Mouse (Mus musculus) neural tube, embryonic 15.5 days (tissue): ENCODE measurements around the gene Tab1. TPM values are rescaled to one million over a fixed set of nuclear protein-coding genes. Genes with fewer than 3 reads are reported as not detected.

ENCODE experiments used
- ATAC-seq: fragments of 200-750 bp; cut with Nextera tagmentation; 2 replicates; pipeline ENCODE4 v1.8.0; 2017; ENCODE audit warnings: mild to moderate bottlenecking, moderate TSS enrichment, moderate library complexity; ENCODE audit not compliant: low FRiP score
- H3K27ac ChIP-seq: fragments of 300-500 bp; sonication (generic); replicated peaks from 2 replicates; pipeline ENCODE4 v1.5.1; 2015; ENCODE audit warnings: mild to moderate bottlenecking, inconsistent platforms
- H3K27me3 ChIP-seq: fragments of 300-500 bp; sonication (generic); replicated peaks from 2 replicates; pipeline ENCODE4 v1.6.1; 2015; ENCODE audit warnings: inconsistent platforms
- H3K36me3 ChIP-seq: fragments of 300-500 bp; sonication (generic); 2 replicates; pipeline ENCODE4 v1.6.1; 2015; ENCODE audit warnings: inconsistent platforms
- H3K4me1 ChIP-seq: fragments of 300-500 bp; sonication (generic); 2 replicates; pipeline ENCODE4 v1.6.1; 2015; ENCODE audit warnings: inconsistent platforms
- H3K4me2 ChIP-seq: fragments of 300-500 bp; sonication (generic); 2 replicates; pipeline ENCODE4 v1.6.1; 2015; ENCODE audit warnings: inconsistent platforms, mild to moderate bottlenecking, moderate library complexity
- H3K4me3 ChIP-seq: fragments of 300-500 bp; sonication (generic); replicated peaks from 2 replicates; pipeline ENCODE4 v1.5.1; 2015; ENCODE audit warnings: mild to moderate bottlenecking, inconsistent platforms
- H3K9ac ChIP-seq: fragments of 300-500 bp; sonication (generic); replicated peaks from 2 replicates; pipeline ENCODE4 v1.6.1; 2015; ENCODE audit warnings: mild to moderate bottlenecking, inconsistent platforms
- H3K9me3 ChIP-seq: fragments of 300-500 bp; sonication (generic); replicated peaks from 2 replicates; pipeline ENCODE4 v1.6.1; 2016; ENCODE audit warnings: inconsistent platforms
- WGBS: fragments of 180-500 bp; shearing (Covaris S2); methylation state at CpG from one replicate; pipeline ENCODE4 v1.1.7; 2015; ENCODE audit warnings: mixed read lengths; 5-methylcytosine and 5-hydroxymethylcytosine counted together
- polyA plus RNA-seq: library from polyadenylated mRNA; unstranded; fragments of >200 nt; fragmentation: Nextera tagmentation; extraction: Ambion mirVana; gene quantifications from 2 replicates; pipeline ENCODE4 v1.2.1, GENCODE M21; 2015

Tab1 gene
- polyA plus RNA-seq, 1 experiment from 2014 or later = 35.9 TPM

DNA sequence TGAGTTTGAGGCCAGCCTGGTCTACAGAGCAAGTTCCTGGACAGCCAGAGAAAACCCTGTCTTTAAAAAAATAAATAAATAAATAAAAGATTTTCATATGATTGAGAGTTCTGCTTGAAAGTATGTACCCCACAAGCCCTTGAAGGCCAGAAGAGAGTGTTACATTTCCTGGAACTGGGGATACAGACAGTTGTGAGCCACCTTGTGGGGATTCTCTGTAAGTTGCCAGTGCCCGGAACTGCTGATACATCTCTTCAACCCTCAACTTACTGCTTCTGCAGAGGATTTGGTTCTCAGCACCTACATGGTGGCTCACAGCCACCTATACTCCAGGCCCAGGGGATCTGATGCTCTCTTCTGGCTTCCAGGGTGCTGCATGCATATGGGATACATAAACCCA, 5.7 kb upstream of the Tab1 start:
- Histone ChIP-seq H3K9me3 (no peaks in the 10 kb centered on the region), H3K4me3 (no peak overlapping the region), H3K4me1 (no peaks in the 10 kb centered on the region), H3K27me3 (no peaks in the 10 kb centered on the region), H3K9ac (no peak overlapping the region), H3K27ac (no peak overlapping the region), H3K36me3 (no peaks in the 10 kb centered on the region), H3K4me2 (no peak overlapping the region)
- WGBS = 74% methylated on average over 1 of the region's 1 CpGs
- no peak for ATAC-seq

GRCm38 (mm10) chr15:80129982-80130381, 2.9 kb upstream of the Tab1 start:
- H3K9me3 ChIP-seq = no peaks in the 10 kb centered on the region
- H3K4me2 ChIP-seq = no peak overlapping the region
- no peak overlapping the region for H3K4me3 ChIP-seq
- H3K27ac ChIP-seq = no peak overlapping the region
- no peaks in the 10 kb centered on the region for H3K36me3 ChIP-seq
- 93% methylated on average over 6 of the region's 6 CpGs for WGBS
- H3K27me3 ChIP-seq = no peaks in the 10 kb centered on the region
- H3K4me1 ChIP-seq = peaks cover 18% of the 10 kb centered on the region
- no peak overlapping the region for H3K9ac ChIP-seq
- no peak for ATAC-seq

DNA sequence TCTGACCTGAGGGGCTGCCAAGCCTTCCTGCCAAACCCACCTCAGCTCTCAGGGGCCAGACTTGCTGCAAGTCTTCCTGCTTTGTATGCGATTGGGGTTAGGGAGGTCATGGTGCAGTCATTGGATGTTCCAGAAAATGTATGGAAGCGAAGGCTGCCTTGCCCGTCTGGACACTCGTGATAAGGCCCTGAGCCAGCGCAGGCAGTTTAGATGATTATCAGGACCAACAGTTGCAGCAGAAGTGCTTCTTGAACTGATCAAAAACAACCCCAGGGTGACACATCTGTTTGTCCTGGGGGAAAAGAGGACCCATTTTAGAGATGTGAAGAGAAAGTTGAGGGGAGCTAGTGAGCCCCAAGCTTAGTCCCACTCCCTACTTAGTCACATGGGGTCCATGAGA, 2.2 kb upstream of the Tab1 start:
- H3K4me1 ChIP-seq = peaks cover 23% of the 10 kb centered on the region
- WGBS = 92% methylated on average over 5 of the region's 5 CpGs
- H3K9ac ChIP-seq = no peak overlapping the region
- H3K36me3 ChIP-seq = no peaks in the 10 kb centered on the region
- H3K4me3 ChIP-seq = no peak overlapping the region
- no peak overlapping the region for H3K27ac ChIP-seq
- H3K27me3 ChIP-seq = no peaks in the 10 kb centered on the region
- no peak overlapping the region for H3K4me2 ChIP-seq
- no peak for ATAC-seq
- no peaks in the 10 kb centered on the region for H3K9me3 ChIP-seq

- no peak for ATAC-seq
- Histone ChIP-seq H3K4me2 (no peak overlapping the region), H3K4me1 (peaks cover 23% of the 10 kb centered on the region), H3K9ac (no peak overlapping the region), H3K36me3 (no peaks in the 10 kb centered on the region), H3K27ac (no peak overlapping the region), H3K27me3 (no peaks in the 10 kb centered on the region), H3K4me3 (no peak overlapping the region), H3K9me3 (no peaks in the 10 kb centered on the region)
- WGBS = 70% methylated on average over 6 of the region's 6 CpGs
These were observed 1.5 kb upstream of the Tab1 start for GRCm38 (mm10) chr15:80131421-80131820.

DNA sequence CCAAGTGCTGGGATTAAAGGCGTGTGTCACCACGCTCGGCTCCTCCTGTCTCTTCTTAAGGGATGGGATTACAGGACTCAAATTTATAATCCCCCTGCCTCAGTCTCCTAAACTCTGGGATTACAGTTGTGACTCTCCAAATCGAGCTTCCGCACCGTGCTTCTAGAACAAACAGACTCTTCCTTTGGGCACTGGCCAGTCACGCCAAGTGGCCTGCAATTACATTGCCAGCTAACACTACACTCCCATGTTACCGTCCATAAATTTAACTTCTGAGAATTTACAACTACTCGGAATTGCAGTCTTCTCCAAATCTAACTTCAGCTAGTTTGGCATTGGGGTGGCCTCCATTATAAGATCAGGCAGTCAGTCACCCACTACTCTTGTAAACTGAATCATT, 475 bp upstream of the Tab1 start:
- H3K4me1 ChIP-seq = peaks cover 26% of the 10 kb centered on the region
- no peak for ATAC-seq
- H3K9ac ChIP-seq = no peak overlapping the region
- peak overlapping the region; percentile 59 for H3K4me3 ChIP-seq
- H3K27me3 ChIP-seq = no peaks in the 10 kb centered on the region
- H3K27ac ChIP-seq = peak overlapping the region; percentile 97
- H3K4me2 ChIP-seq = peak overlapping the region; percentile 87
- no peaks in the 10 kb centered on the region for H3K9me3 ChIP-seq
- no peaks in the 10 kb centered on the region for H3K36me3 ChIP-seq
- 82% methylated on average over 9 of the region's 9 CpGs for WGBS

DNA sequence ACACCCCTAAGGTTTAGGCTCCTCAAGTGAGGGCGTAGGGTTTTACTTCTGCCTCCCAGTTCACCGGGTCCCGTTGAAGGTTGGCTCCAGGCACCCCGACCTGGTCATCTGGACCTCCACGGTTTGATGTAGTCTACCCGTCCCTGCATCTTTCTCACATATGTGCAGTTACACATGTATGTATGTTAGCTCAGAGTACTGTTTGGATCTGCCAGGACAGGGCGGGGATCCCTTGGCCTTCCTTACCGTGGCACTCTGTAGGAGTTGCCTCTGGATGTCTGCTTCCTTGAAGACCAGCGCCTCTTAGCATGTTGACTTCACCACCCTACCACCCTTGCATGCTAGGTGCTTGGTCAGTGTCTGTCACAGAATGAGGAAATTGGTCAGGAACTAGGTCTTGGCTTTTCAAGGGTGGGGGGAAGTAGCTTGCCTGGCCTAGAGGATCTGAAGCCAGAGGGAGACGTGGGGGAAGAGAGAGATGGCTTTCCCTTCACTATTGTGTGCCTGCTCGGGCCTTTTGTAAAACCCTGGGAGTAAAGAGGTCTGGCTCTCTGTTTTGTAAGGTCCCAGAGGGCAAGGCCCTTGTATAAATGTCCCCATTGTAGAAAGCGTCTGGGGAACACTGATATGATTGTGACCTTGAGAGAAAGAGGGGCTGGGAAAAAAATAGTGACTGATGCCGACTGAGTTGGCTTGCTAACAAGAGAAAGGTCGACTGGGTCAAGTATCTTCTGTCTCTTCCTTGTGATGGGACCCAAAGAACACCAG, 939 bp downstream of the Tab1 start:
- 12% methylated on average over 14 of the region's 14 CpGs for WGBS
- peak; percentile 43 for ATAC-seq
- H3K4me3 ChIP-seq = peak overlapping the region; percentile 59
- H3K9ac ChIP-seq = peak overlapping the region; percentile 67
- no peaks in the 10 kb centered on the region for H3K36me3 ChIP-seq
- no peaks in the 10 kb centered on the region for H3K27me3 ChIP-seq
- H3K4me2 ChIP-seq = peak overlapping the region; percentile 87
- H3K27ac ChIP-seq = peak overlapping the region; percentile 97
- H3K4me1 ChIP-seq = peaks cover 35% of the 10 kb centered on the region
- H3K9me3 ChIP-seq = no peaks in the 10 kb centered on the region

- Histone ChIP-seq H3K4me2 (peak overlapping the region; percentile 87), H3K27me3 (no peaks in the 10 kb centered on the region)
- WGBS = 56% methylated on average over 9 of the region's 9 CpGs
These were observed 1.5 kb downstream of the Tab1 start for GRCm38 (mm10) chr15:80134450-80134847.

GRCm38 (mm10) chr15:80135499-80135898, 2.6 kb downstream of the Tab1 start:
- no peaks in the 10 kb centered on the region for H3K36me3 ChIP-seq
- WGBS = 88% methylated on average over 2 of the region's 2 CpGs
- H3K9me3 ChIP-seq = no peaks in the 10 kb centered on the region
- no peak overlapping the region for H3K27ac ChIP-seq
- H3K4me3 ChIP-seq = no peak overlapping the region
- no peak overlapping the region for H3K9ac ChIP-seq
- peaks cover 35% of the 10 kb centered on the region for H3K4me1 ChIP-seq
- no peak for ATAC-seq
- no peak overlapping the region for H3K4me2 ChIP-seq
- H3K27me3 ChIP-seq = no peaks in the 10 kb centered on the region

More at GRCm38 (mm10) chr15:80134450-80134847, 1.5 kb downstream of the Tab1 start:
- no peak for ATAC-seq
- peak overlapping the region; percentile 59 for H3K4me3 ChIP-seq
- H3K9me3 ChIP-seq = no peaks in the 10 kb centered on the region
- peak overlapping the region; percentile 97 for H3K27ac ChIP-seq
- peak overlapping the region; percentile 67 for H3K9ac ChIP-seq
- no peaks in the 10 kb centered on the region for H3K36me3 ChIP-seq
- H3K4me1 ChIP-seq = peaks cover 35% of the 10 kb centered on the region

DNA sequence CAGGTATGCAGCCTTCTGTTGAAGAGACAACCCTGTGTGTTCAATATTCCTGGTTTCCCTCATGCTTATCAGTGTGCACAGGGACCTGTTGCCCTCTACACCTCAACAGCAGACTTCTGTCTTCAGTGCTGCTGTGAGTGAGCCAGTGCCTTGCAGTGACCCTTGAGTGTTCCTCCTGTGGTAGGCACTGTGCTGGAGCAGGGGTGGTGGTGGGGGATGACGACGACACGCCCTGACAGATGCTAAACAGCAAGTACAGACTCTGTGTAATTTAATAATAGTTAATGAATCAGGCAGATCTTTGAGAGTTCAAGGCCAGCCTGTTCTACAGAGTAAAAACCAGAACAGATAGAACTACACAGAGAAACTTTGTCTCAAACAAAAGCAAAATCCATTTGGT, 3.7 kb downstream of the Tab1 start:
- no peaks in the 10 kb centered on the region for H3K27me3 ChIP-seq
- no peaks in the 10 kb centered on the region for H3K9me3 ChIP-seq
- H3K27ac ChIP-seq = no peak overlapping the region
- H3K4me2 ChIP-seq = no peak overlapping the region
- ATAC-seq = no peak
- no peak overlapping the region for H3K4me3 ChIP-seq
- 98% methylated on average over 3 of the region's 3 CpGs for WGBS
- peaks cover 35% of the 10 kb centered on the region for H3K4me1 ChIP-seq
- no peak overlapping the region for H3K9ac ChIP-seq
- H3K36me3 ChIP-seq = no peaks in the 10 kb centered on the region

DNA sequence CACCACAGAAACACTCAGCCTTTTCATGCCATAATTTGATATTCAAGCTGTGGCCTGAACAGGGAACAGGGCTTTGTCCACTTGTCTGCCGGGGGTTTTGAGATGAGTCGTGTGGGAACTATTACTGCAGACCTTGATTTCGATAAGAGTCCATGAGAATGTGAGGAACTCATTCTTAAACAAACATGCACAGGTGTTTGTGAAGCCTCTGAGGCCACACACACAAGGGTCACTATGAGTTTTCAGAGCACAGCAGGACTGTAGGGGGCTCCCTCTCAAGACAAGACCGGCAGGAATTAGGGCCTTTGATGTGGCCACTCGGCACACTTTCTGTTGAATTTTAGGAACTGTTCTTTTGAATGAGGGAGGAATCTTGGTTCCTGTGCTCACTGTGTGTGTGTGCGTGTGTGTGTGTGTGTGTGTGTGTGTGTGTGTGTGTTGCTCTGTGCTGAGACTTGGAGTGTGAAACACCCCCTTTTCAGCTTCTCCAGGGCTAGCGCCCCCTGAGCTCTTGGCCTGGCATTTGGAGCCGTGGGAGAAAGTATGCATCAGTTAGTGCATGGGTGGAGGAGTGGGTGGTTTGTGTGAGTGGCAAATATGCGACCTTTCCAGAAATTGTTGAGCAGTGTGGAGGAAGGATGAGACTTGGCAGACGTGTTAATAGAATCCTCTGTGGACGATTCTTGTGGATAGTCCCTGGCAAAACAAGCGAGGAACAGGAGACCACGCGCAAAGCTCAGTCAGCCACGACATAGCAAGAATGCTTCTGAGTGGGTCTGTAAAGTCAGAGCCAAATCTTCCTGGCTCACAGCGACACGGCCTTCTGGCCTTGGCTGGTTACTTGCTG, 5.2 kb downstream of the Tab1 start:
- H3K9ac ChIP-seq = no peak overlapping the region
- H3K27ac ChIP-seq = peak overlapping the region; percentile 41
- peaks cover 9% of the 10 kb centered on the region; the same call in 1 of the 2 replicates for H3K36me3 ChIP-seq
- peaks cover 33% of the 10 kb centered on the region for H3K4me1 ChIP-seq
- H3K4me2 ChIP-seq = no peak overlapping the region
- ATAC-seq = no peak
- no peak overlapping the region for H3K4me3 ChIP-seq
- H3K27me3 ChIP-seq = no peaks in the 10 kb centered on the region
- 72% methylated on average over 17 of the region's 17 CpGs for WGBS
- H3K9me3 ChIP-seq = no peaks in the 10 kb centered on the region

- no peak for ATAC-seq
- Histone ChIP-seq H3K4me2 (no peak overlapping the region), H3K4me1 (peaks cover 14% of the 10 kb centered on the region), H3K4me3 (no peak overlapping the region), H3K9me3 (no peaks in the 10 kb centered on the region), H3K27ac (no peak overlapping the region), H3K36me3 (peaks cover 12% of the 10 kb centered on the region; the same call in 1 of the 2 replicates), H3K9ac (no peak overlapping the region), H3K27me3 (no peaks in the 10 kb centered on the region)
- WGBS = 99% methylated on average over 2 of the region's 2 CpGs
These were observed 7.4 kb downstream of the Tab1 start for GRCm38 (mm10) chr15:80140302-80140701.

- 95% methylated on average over 3 of the region's 3 CpGs for whole genome bisulfite sequencing
- no peak for ATAC-seq
- Histone ChIP-seq H3K9ac (no peak overlapping the region), H3K4me1 (peaks cover 13% of the 10 kb centered on the region), H3K4me3 (no peak overlapping the region), H3K9me3 (no peaks in the 10 kb centered on the region), H3K4me2 (no peak overlapping the region), H3K27ac (no peak overlapping the region), H3K27me3 (no peaks in the 10 kb centered on the region), H3K36me3 (peaks cover 12% of the 10 kb centered on the region; the same call in 1 of the 2 replicates)
These were observed 8.0 kb downstream of the Tab1 start for GRCm38 (mm10) chr15:80140878-80141277.
